In genomic region chr9:106475663-106476001, GRCm38 (mm10) we compare ENCODE assay signal across 8 mouse cellular contexts. TPM values are rescaled to one million over a fixed set of nuclear protein-coding genes. Genes with fewer than 3 reads are reported as not detected.
DNase-seq lines count a peak whose midpoint lies in the region; ATAC-seq and TF ChIP-seq lines count a peak whose summit lies in the region.

Gene Rrp9 (plus strand): TSS chr9:106475963.

- no peak for ATAC-seq in kidney, embryonic 15.5 days (replicated peaks; ENCODE audit: low FRiP score)
- no peak for ATAC-seq in forebrain, embryonic 11.5 days (replicated peaks; ENCODE audit: low FRiP score)
- ATAC-seq in midbrain, embryonic 14.5 days (ENCODE audit: low FRiP score, low TSS enrichment), result no peak

- H3K4me1 ChIP-seq in kidney, embryonic 15.5 days, result peaks cover 63% of the 10 kb centered on the region
- peaks cover 0 to 11% of the 10 kb centered on the region in 2 experiments; a peak in 3 of 4 replicates for H3K4me1 ChIP-seq in MEL (ENCODE audit: control insufficient read depth in 1 of 2, insufficient read depth in 2 of 2, low read length in 2 of 2)
- peaks cover 17% of the 10 kb centered on the region for H3K4me1 ChIP-seq in forebrain, embryonic 11.5 days (replicated peaks; ENCODE audit: control insufficient read depth, insufficient read depth, low read length)
- peaks cover 12% of the 10 kb centered on the region for H3K4me1 ChIP-seq in midbrain, embryonic 14.5 days (ENCODE audit: control insufficient read depth, insufficient read depth, low read length)

- intact Hi-C loops in heart, postnatal 25 days (cut with DNase I), result loop anchor here (1.0 to 5.0 kb wide), 5 partner anchors 27 to 189 kb away; partner anchors contain the start of genes Dusp7 and Rpl29
- intact Hi-C loops in left cerebral cortex, postnatal 10 days (cut with DNase I), result no loop called here

- no peak for TF ChIP-seq EP300 in MEL (IDR thresholded peaks at IDR 0.05; ENCODE audit: low read depth in 1 of 2, low read length in 2 of 2)

- H3K27ac ChIP-seq in kidney, embryonic 15.5 days, result peak within 1 kb of the TSS; percentile 83
- H3K27ac ChIP-seq in MEL (ENCODE audit: control insufficient read depth, low read depth, low read length), result peak within 1 kb of the TSS; percentile 13; the same call in 1 of the 2 replicates
- no peak within 1 kb of the TSS for H3K27ac ChIP-seq in forebrain, embryonic 11.5 days (ENCODE audit: low read depth, low read length)
- H3K27ac ChIP-seq in midbrain, embryonic 14.5 days (replicated peaks; ENCODE audit: low read depth, low read length), result 0 out of 2 replicates have a peak within 1 kb of the TSS, but pooled peaks have one; percentile 26

- TF ChIP-seq POLR2A in MEL (IDR thresholded peaks at IDR 0.05; ENCODE audit: control insufficient read depth in 1 of 2, insufficient read depth in 1 of 2, low read depth in 1 of 2, low read length in 2 of 2, poor library complexity in 1 of 2), result no peak

- no peak for TF ChIP-seq RAD21 in MEL (IDR thresholded peaks at IDR 0.05; ENCODE audit: low read depth, low read length)

- H3K27me3 ChIP-seq in kidney, embryonic 15.5 days, result no peaks in the 10 kb centered on the region
- H3K27me3 ChIP-seq in MEL (ENCODE audit: control insufficient read depth in 1 of 2, insufficient read depth in 2 of 2, low read length in 2 of 2), result no peaks in the 10 kb centered on the region
- H3K27me3 ChIP-seq in forebrain, embryonic 11.5 days (ENCODE audit: control insufficient read depth, insufficient read depth, low read length), result no peaks in the 10 kb centered on the region
- H3K27me3 ChIP-seq in midbrain, embryonic 14.5 days (ENCODE audit: control insufficient read depth, insufficient read depth, low read length), result no peaks in the 10 kb centered on the region

- DNase-seq in kidney, postnatal 14 days, result no peak
- no peak for DNase-seq in MEL (ENCODE audit: low read depth, low spot score)
- no peak for DNase-seq in forebrain, embryonic 11.5 days (ENCODE audit: low spot score)
- DNase-seq in heart, postnatal 25 days (ENCODE audit: low spot score), result peak; percentile 1
- peak in 1 of 2 experiments; percentile 38 for DNase-seq in left cerebral cortex, postnatal 10 days (ENCODE audit: extremely low spot score in 1 of 2, low spot score in 2 of 2)
- DNase-seq in midbrain, embryonic 14.5 days, result no peak
- DNase-seq in spleen, postnatal 4 days (ENCODE audit: low spot score in 2 of 2), result no peak

- H3K4me2 ChIP-seq in kidney, embryonic 15.5 days, result peak within 1 kb of the TSS; percentile 86
- H3K4me2 ChIP-seq in forebrain, embryonic 11.5 days (ENCODE audit: low read depth, low read length, severe bottlenecking), result peak within 1 kb of the TSS; percentile 31
- H3K4me2 ChIP-seq in midbrain, embryonic 14.5 days (ENCODE audit: low read length), result peak within 1 kb of the TSS; percentile 33; the same call in 1 of the 2 replicates

- 86% methylated on average over 10 of the region's 10 CpGs for WGBS in kidney, embryonic 15.5 days
- WGBS in forebrain, embryonic 11.5 days, result 90% methylated on average over 10 of the region's 10 CpGs
- WGBS in midbrain, embryonic 14.5 days, result 87% methylated on average over 10 of the region's 10 CpGs

- peak within 1 kb of the TSS; percentile 76 for H3K4me3 ChIP-seq in kidney, embryonic 15.5 days (replicated peaks)
- peak within 1 kb of the TSS; percentile 64 to 97 for H3K4me3 ChIP-seq in MEL (ENCODE audit: control insufficient read depth in 1 of 2, insufficient read depth in 1 of 2, low read depth in 2 of 2, low read length in 2 of 2)
- no peak within 1 kb of the TSS for H3K4me3 ChIP-seq in forebrain, embryonic 11.5 days (ENCODE audit: low read depth, low read length)
- H3K4me3 ChIP-seq in midbrain, embryonic 14.5 days (replicated peaks; ENCODE audit: low read depth, low read length), result peak within 1 kb of the TSS; percentile 66

- no peaks in the 10 kb centered on the region for H3K9me3 ChIP-seq in kidney, embryonic 15.5 days (replicated peaks)
- no peaks in the 10 kb centered on the region for H3K9me3 ChIP-seq in MEL (replicated peaks; ENCODE audit: insufficient read depth, low read length)
- no peaks in the 10 kb centered on the region for H3K9me3 ChIP-seq in forebrain, embryonic 11.5 days (ENCODE audit: control insufficient read depth, low read length)
- no peaks in the 10 kb centered on the region for H3K9me3 ChIP-seq in midbrain, embryonic 14.5 days (ENCODE audit: control insufficient read depth, low read length)

- H3K36me3 ChIP-seq in kidney, embryonic 15.5 days, result peaks cover 5% of the 10 kb centered on the region
- peaks cover 0 to 3% of the 10 kb centered on the region in 2 experiments; a peak in 3 of 4 replicates for H3K36me3 ChIP-seq in MEL (ENCODE audit: control insufficient read depth in 1 of 2, insufficient read depth in 2 of 2, low read length in 2 of 2)
- no peaks in the 10 kb centered on the region; the same call in 1 of the 2 replicates for H3K36me3 ChIP-seq in forebrain, embryonic 11.5 days (ENCODE audit: control insufficient read depth, insufficient read depth, low read length)
- peaks cover 6% of the 10 kb centered on the region; the same call in 1 of the 2 replicates for H3K36me3 ChIP-seq in midbrain, embryonic 14.5 days (ENCODE audit: control insufficient read depth, insufficient read depth, low read length)

- 0 out of 2 replicates have a peak within 1 kb of the TSS, but pooled peaks have one; percentile 18 for H3K9ac ChIP-seq in kidney, embryonic 15.5 days
- H3K9ac ChIP-seq in MEL (ENCODE audit: control insufficient read depth, low read depth, low read length, poor library complexity, severe bottlenecking), result peak within 1 kb of the TSS; percentile 58
- peak within 1 kb of the TSS; percentile 39 for H3K9ac ChIP-seq in forebrain, embryonic 11.5 days (ENCODE audit: low read length)
- no peak within 1 kb of the TSS; the same call in 1 of the 2 replicates for H3K9ac ChIP-seq in midbrain, embryonic 14.5 days (replicated peaks; ENCODE audit: low read length)

- TF ChIP-seq CTCF in MEL (IDR thresholded peaks at IDR 0.05 in 2 of 3, conservative IDR thresholded peaks at IDR 0.05 in 1 of 3; ENCODE audit: control insufficient read depth in 1 of 3, insufficient read depth in 1 of 3, low read depth in 2 of 3, low read length in 3 of 3, poor library complexity in 1 of 3, severe bottlenecking in 1 of 3), result no peak

- peaks cover 25% of the 10 kb centered on the region for H3K79me2 ChIP-seq in MEL (ENCODE audit: control insufficient read depth, insufficient read depth, low read length, poor library complexity)

TF ChIP-seq in MEL, 35 proteins besides CTCF, POLR2A, EP300 and RAD21:
- no peak for TF ChIP-seq E2F4 (IDR thresholded peaks at IDR 0.05; ENCODE audit: borderline replicate concordance, low read depth, low read length)
- TF ChIP-seq CHD1 (IDR thresholded peaks at IDR 0.05; ENCODE audit: low read depth, low read length), result no peak
TF ChIP-seq in MEL: peak in this region for 0.

RNA-seq across cellular contexts. Expression of gene Rrp9, which starts in this region (rescaled TPM):
- 52.8 and 54.3 TPM in 2 replicates for polyA plus RNA-seq in kidney, embryonic 15.5 days (2015; fragmentation: Nextera tagmentation; extraction: Ambion mirVana)
- total RNA-seq in MEL (2012; rRNA removed), result 226 and 315 TPM in 2 replicates
- polyA plus RNA-seq in MEL (2012; ENCODE audit: insufficient read depth in 1 of 2, insufficient read length in 2 of 2, low read depth in 1 of 2, low replicate concordance in 2 of 2, missing spikeins in 1 of 2), result 100 to 1,000 TPM in 1 of 2 experiments, not detected in 1; 395 TPM
- polyA plus RNA-seq in forebrain, embryonic 11.5 days (2014; fragmentation: Nextera tagmentation; extraction: Ambion mirVana), result 56.5 and 63.7 TPM in 2 replicates
- 10 to 100 TPM; 19.7 to 23.5 TPM for total RNA-seq in heart, postnatal 25 days (2021)
- total RNA-seq in left cerebral cortex, postnatal 10 days (2021), result 10 to 100 TPM; 37.3 to 37.7 TPM
- polyA plus RNA-seq in midbrain, embryonic 14.5 days (2014; fragmentation: Nextera tagmentation; extraction: Ambion mirVana), result 41.0 and 41.2 TPM in 2 replicates

Comparison
In these comparisons a context has a peak if more than half of its experiments do, and no peak if none do; other contexts are left out.
1. H3K4me2 ChIP-seq: peak in every context shown above with its lines; median percentile 86 in kidney, embryonic 15.5 days; 33 in midbrain, embryonic 14.5 days; 31 in forebrain, embryonic 11.5 days.